Mouse (Mus musculus) left cerebral cortex, adult 11 months (tissue): Measurements from ENCODE around the gene S100a2.

Experiments
- DNase-seq: peaks from one replicate; pipeline ENCODE4 v3.0.0; 2022; ENCODE audit warnings: low spot score

The S100a2 gene

DNA sequence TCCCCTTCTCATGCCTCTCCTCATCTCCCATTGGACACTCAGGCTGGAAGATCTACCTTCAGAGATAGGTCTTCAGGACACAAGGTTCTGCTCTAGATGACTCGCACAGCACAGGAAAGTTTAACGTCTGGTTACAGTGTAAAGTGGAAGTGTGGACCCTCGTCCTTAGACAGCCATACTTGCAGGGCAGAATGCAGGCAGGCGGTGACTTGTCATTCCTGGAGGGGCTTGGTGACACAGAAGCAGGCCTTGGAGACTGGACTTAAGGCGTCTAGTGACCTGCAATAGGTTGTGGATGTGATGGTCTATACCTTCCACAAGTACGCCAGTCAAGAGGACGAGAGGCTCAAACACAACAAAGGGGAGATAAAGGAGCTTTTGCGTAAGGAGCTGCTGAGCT is at the start of gene S100a2:
TSS of gene S100a2 (plus strand) at position 301 of the 400 bp plus-strand sequence.
- DNase-seq = no peak

GRCm38 (mm10) chr3:90540904-90541303 is 49.1 kb upstream of the S100a2 start:
- DNase-seq = peak; percentile 33

DNA sequence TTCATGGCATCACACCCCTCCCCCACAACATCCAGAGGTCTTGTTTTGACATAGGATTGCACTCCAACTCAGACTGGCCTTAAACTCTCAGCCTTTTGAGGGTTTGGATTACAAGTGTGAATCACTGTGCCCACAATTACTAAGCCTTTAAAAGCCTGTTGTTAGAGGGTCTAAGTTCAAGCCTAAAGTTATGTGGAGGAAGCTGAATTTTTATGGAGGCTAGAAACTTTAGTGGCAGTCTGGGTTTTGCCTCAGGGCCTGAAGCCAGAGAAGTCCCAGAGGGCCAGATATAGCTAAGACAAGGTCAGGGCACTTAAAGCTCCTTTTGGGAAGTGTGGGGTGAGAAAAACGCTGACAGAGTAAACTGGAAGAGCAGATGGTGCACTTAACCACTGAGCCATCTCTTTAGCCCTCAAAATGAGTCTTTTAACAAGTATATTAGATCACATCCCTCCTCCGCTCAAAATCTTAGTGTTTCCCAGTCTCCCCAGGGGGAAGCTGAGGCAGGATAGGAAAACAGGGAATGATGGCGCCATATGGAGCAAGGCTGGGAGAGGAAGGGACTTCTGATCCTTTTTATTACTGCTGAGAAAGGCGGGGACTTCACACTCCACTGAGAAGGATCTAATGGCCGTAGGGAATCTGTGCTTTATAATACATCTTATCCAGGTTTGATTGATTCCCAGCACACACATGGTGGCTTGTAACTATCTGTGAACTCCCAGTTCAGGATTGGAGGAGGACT is 40.2 kb upstream of the S100a2 start:
- DNase-seq = no peak

DNA sequence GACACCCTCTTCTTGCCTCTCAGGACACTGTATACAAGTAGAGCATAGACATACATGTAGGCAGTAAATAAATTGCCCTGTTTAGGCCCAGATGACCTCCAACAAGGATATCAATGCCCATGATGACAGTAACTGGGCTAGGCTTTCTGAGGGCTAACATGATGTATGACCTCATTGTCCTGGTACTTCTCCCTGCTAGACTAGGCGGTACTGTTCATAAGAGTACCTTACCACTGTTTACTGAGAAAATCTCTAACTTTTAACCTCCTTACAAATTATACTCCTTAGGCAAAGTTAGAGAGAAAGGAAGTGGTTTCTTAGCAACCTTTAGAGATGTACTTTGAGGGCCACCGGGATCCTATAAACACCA is 39.6 kb upstream of the S100a2 start:
- no peak for DNase-seq

- no peak for DNase-seq
These were observed 37.8 kb upstream of the S100a2 start for GRCm38 (mm10) chr3:90552231-90552630.

DNA sequence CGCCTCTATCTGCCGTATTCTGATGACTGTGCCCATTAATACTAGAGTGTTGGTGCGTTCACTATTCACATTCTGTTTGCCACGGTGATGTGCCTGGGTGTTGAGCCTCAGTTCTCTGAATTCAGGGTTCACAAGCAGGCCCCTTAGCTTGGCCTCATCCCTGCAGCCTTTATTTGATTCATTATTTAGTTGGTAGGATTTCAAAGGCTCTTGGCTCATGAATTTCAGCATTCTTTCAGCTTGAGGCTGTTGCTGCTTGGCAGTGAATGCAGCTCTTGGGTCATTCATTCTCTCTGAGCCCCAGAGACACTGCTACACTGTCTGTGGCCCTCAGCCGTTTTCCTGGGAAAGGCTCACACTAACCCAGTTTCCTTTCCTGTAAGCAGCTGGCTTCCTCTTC is 34.1 kb upstream of the S100a2 start:
- peak; percentile 49 for DNase-seq

GRCm38 (mm10) chr3:90560008-90560628 is 29.9 kb upstream of the S100a2 start, which contains the start of gene S100a3:
TSS of gene S100a3 (plus strand) at chr3:90560578.
- no peak for DNase-seq

- DNase-seq = no peak
These were observed 15.4 kb upstream of the S100a2 start for GRCm38 (mm10) chr3:90574691-90575090.

- DNase-seq = no peak
These were observed 14.7 kb upstream of the S100a2 start for GRCm38 (mm10) chr3:90575320-90575719.

GRCm38 (mm10) chr3:90576351-90577001 is 13.6 kb upstream of the S100a2 start:
- DNase-seq = no peak

- no peak for DNase-seq
These were observed 10.6 kb upstream of the S100a2 start for GRCm38 (mm10) chr3:90579433-90579832.

GRCm38 (mm10) chr3:90581141-90581540 is 8.9 kb upstream of the S100a2 start:
- no peak for DNase-seq

GRCm38 (mm10) chr3:90582156-90582555 is 7.9 kb upstream of the S100a2 start:
- no peak for DNase-seq

DNA sequence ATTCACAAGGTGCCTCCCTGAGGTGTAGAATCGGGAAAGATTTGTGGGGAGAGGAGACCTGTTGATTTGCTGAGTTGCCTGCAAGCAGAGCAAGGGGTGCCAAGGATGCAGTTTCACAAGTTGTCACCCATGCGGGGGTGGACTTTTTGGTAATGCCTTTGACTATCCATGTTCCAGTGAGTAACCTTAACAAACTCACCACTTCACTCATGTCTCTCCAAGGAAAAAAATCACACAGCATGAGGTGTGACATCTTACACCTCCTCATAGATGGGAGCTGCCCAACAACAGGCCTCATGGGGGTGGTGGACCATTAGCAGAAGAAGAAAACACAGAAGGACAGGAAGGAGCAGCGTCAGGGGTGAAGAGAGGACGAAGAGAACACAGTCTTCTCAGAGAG is 7.5 kb upstream of the S100a2 start:
- no peak for DNase-seq

DNA sequence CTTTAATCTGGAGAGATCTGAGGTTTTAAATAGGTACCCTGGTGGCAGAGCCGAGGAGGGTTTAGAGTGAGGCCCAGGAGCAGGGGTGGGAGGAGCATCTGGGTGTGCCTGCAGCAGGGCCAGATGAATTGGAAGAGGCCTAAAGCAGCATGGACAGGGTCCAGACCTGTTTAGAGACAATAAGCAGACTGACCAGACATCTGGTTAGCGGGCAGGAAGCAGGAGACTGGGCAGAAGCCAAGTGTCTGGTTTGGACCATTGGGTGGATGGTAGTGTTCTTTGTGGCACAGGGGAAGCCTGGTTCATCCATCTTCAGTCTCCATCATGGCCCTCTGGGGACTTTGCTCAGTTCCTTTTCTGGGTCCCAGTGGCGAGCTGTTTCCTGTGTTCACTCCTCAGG is 6.2 kb upstream of the S100a2 start:
- no peak for DNase-seq

- peak; percentile 72 for DNase-seq
These were observed 4.5 kb upstream of the S100a2 start for GRCm38 (mm10) chr3:90585595-90585994.

GRCm38 (mm10) chr3:90586016-90586643 is 3.9 kb upstream of the S100a2 start:
- no peak for DNase-seq

- no peak for DNase-seq
These were observed 3.1 kb upstream of the S100a2 start for GRCm38 (mm10) chr3:90586906-90587305.

DNA sequence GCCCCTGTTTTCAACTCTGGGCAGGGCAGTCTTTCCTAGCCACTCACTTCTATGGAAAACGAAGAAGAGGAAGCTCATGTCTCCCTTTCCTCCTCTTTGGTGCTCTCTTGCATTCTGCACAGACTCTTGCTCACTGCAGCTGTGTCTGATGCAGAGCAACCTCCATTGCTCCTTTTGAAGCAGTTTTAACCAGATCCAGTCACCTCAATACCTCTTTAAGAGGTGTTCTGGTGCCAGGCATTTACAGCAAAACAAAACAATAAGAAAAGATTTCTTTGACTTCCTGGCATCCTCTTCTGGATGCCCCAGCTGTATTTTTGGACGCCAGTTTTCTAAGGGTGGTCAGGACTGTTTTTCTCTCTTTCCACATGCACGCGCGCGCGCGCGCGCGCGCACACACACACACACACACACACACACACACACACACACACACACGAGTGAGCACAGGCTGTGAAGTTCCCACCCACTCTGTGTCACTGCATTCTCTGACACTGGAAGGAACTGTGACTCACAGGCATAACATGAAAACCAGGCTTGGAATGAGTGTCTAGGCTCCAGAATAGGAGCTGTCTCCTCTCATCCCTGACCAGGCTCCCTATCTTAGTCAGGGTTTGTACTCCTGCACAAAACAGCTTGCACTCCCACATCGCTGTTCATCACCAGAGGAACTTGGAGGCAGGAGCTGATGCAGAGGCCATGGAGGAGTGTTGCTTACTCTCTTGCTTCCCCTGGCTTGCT is 2.5 kb upstream of the S100a2 start:
- peak; percentile 69 for DNase-seq

GRCm38 (mm10) chr3:90589390-90589789 is 657 bp upstream of the S100a2 start:
- no peak for DNase-seq

- DNase-seq = no peak
These were observed 4.4 kb downstream of the S100a2 start for GRCm38 (mm10) chr3:90594466-90594865.

DNA sequence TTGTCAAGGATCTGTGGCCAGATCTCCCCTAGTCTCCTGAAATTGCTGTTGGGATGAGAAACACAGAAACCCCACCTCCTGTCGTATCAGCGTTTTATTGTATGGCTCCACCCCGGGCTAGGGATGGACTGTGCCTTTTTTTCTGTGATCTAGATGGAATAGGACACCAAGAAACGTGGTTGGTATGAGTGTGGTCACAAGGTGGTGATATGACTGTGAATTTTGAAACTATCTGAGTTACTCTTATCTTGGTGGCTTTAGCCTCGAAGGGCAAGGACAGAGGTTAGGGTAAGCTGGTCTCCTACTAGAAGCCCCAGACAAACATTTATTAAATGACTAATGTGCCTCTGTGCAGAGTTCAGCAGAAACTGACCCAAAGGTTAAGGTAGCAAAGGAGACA is 5.5 kb downstream of the S100a2 start:
- DNase-seq = no peak
